Mouse (Mus musculus) regulatory T cell (primary cell): ENCODE data around the gene Lhx1.

ENCODE experiments used
- in situ Hi-C: fragments of 300-600 bp; cut with MboI, MseI; formaldehyde crosslinking; loops from one replicate; pipeline ENCODE4 v1.15.1; 2025; ENCODE audit warnings: high pct_unique_total_duplicates

Gene Lhx1

GRCm38 (mm10) chr11:84526451-84526850 lies 1.1 kb upstream of the Lhx1 start:
- in situ Hi-C loops, result no loop called here

- in situ Hi-C loops, result no loop called here
Observed at GRCm38 (mm10) chr11:84524511-84525270, 644 bp downstream of the Lhx1 start.

- in situ Hi-C loops, result no loop called here
Observed at GRCm38 (mm10) chr11:84523841-84524510, 1.4 kb downstream of the Lhx1 start.

GRCm38 (mm10) chr11:84523321-84523831 lies 2.0 kb downstream of the Lhx1 start:
- in situ Hi-C loops, result no loop called here

GRCm38 (mm10) chr11:84522577-84523320 lies 2.6 kb downstream of the Lhx1 start:
- in situ Hi-C loops, result no loop called here

- in situ Hi-C loops, result no loop called here
Observed at GRCm38 (mm10) chr11:84521751-84522299, 3.5 kb downstream of the Lhx1 start.

GRCm38 (mm10) chr11:84521071-84521390 lies 4.3 kb downstream of the Lhx1 start:
- in situ Hi-C loops, result no loop called here

- in situ Hi-C loops, result no loop called here
Observed at GRCm38 (mm10) chr11:84520269-84521070, 4.9 kb downstream of the Lhx1 start.

GRCm38 (mm10) chr11:84519576-84520268 lies 5.6 kb downstream of the Lhx1 start:
- in situ Hi-C loops, result loop anchor here (10.0 kb wide), 1 partner anchor 375 kb away; no protein-coding TSS in a partner anchor

GRCm38 (mm10) chr11:84519036-84519435 lies 6.3 kb downstream of the Lhx1 start:
- in situ Hi-C loops, result loop anchor here (10.0 kb wide), 1 partner anchor 374 kb away; no protein-coding TSS in a partner anchor

- in situ Hi-C loops, result loop anchor here (10.0 kb wide), 1 partner anchor 373 kb away; no protein-coding TSS in a partner anchor
Observed at GRCm38 (mm10) chr11:84518261-84518660, 7.1 kb downstream of the Lhx1 start.

- in situ Hi-C loops, result loop anchor here (10.0 kb wide), 1 partner anchor 373 kb away; no protein-coding TSS in a partner anchor
Observed at GRCm38 (mm10) chr11:84517431-84517830, 7.9 kb downstream of the Lhx1 start.

GRCm38 (mm10) chr11:84516501-84517240 lies 8.7 kb downstream of the Lhx1 start:
- in situ Hi-C loops, result loop anchor here (10.0 kb wide), 1 partner anchor 372 kb away; no protein-coding TSS in a partner anchor

GRCm38 (mm10) chr11:84513171-84514116 lies 11.9 kb downstream of the Lhx1 start, which contains the start of gene Aatf:
TSS of gene Aatf (minus strand) at chr11:84513522.
- in situ Hi-C loops, result loop anchor here (10.0 kb wide), 1 partner anchor 369 kb away; no protein-coding TSS in a partner anchor

- in situ Hi-C loops, result loop anchor here (10.0 kb wide), 1 partner anchor 367 kb away; no protein-coding TSS in a partner anchor
Observed at GRCm38 (mm10) chr11:84512031-84512430, 13.3 kb downstream of the Lhx1 start.

- in situ Hi-C loops, result no loop called here
Observed at GRCm38 (mm10) chr11:84504296-84504695, 21.0 kb downstream of the Lhx1 start.

GRCm38 (mm10) chr11:84497944-84498343 lies 27.4 kb downstream of the Lhx1 start:
- in situ Hi-C loops, result no loop called here

GRCm38 (mm10) chr11:84496901-84497300 lies 28.4 kb downstream of the Lhx1 start:
- in situ Hi-C loops, result no loop called here
